Mouse (Mus musculus) gastrocnemius, adult 18-20 months (tissue): ENCODE measurements around the gene Atp7a. TPM values are rescaled to one million over a fixed set of nuclear protein-coding genes. Genes with fewer than 3 reads are reported as not detected.

Experiments
- DNase-seq: peaks from one replicate; pipeline ENCODE4 v3.0.0; 2021; ENCODE audit warnings: low spot score
- total RNA-seq, 2 experiments: library from RNA; stranded (reverse); gene quantifications; 2 replicates each; pipeline ENCODE4 v1.2.3; 2021

Atp7a gene
- total RNA-seq, 2 experiments from 2014 or later: 7.2 to 7.5 TPM

DNA sequence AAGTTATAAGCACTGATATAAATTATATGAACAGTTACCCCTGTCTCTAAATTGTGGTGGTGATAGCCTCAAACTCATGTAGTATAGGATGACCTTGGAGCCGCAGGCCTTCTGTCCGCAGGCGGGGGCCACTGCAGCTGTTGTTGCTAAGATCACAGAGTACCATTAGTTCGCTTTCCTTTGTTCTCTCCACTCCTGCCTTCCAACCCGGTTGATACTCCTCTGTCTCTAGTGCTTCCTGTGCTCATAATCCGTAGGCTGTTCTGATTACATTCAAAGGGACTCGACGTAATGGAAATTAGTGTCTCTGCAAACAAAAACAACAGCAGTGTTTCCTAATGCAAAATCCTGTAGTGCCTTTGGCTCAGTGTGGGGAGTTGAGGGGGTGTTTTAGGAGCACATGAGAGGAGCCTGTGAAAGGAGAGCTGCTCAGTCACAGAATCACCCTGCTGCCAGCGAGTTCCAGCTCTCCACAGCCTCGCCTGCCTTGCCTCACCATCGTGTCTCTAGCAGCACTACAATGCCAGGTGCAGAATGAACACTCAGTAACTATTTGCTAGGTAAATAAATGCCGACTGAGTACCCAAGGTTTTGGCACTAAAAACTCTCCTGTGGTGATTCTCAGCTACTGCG is 53.9 kb downstream of the Atp7a start:
- no peak for DNase-seq

DNA sequence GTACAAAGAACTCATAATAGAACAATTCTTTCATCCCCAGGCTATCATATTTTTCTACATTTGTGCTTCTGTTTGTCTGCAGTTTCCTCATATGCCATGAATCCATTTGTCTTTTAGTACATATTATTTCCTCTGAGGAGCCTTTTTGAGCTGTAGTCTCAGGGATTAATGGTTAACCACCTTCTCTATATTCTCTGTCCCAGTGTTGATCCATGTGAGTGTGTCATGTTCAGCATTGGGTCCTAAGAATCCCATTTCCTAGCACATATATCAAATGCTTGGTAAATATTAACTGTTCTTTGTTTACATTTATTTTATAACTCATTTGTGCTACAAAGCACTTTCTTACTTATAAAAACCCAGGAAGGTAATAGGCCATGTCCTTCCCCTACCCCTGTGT is 55.4 kb downstream of the Atp7a start:
- DNase-seq: no peak

DNA sequence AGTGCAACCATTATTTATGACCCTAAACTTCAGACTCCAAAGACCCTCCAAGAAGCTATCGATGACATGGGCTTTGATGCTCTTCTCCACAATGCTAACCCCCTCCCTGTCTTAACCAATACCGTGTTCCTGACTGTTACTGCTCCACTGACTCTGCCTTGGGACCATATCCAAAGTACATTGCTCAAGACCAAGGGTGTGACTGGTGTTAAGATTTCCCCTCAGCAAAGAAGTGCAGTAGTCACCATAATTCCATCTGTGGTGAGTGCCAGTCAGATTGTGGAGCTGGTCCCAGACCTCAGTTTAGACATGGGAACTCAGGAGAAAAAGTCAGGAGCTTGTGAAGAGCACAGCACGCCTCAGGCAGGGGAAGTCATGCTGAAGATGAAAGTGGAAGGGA is 58.1 kb downstream of the Atp7a start:
- DNase-seq: peak; percentile 49

DNA sequence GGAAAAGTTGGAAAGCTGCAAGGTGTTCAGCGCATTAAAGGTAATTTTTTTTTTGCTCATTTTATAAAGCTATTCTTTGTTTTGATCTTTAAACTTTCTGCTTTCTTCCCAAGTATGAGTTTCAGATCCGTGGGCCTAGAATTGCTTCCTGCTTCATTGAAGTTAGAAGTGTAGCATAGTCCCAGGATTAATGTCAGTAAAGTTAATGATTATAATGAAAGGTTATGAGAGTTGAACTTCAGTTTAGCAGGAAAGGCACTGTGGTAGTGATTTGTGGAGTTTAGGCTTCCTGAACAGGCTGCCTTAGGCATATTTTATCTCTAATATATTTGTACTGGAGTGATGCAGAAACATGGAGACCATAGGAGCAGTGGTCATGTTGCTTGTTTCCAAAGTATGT is 58.5 kb downstream of the Atp7a start:
- DNase-seq: no peak

DNA sequence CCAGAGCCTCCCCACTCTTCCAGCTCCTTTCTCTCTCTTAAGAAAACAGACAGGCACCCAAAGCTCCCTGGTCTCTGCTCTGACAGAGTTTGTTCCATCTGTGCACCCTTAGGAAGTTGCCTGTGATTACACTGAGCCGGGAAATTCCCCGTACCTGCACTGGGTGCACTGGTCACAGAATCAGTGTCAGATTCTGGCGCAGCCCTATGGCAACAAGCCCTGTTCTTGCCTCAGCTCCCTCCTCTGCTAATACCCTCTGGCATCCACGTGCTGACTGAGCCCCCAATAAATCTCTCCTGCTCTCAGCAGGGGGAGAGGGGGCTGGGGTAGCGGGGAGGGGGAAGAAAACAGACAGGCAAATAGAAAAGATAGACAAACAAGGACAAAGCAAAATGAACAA is 65.9 kb downstream of the Atp7a start:
- DNase-seq: no peak

DNA sequence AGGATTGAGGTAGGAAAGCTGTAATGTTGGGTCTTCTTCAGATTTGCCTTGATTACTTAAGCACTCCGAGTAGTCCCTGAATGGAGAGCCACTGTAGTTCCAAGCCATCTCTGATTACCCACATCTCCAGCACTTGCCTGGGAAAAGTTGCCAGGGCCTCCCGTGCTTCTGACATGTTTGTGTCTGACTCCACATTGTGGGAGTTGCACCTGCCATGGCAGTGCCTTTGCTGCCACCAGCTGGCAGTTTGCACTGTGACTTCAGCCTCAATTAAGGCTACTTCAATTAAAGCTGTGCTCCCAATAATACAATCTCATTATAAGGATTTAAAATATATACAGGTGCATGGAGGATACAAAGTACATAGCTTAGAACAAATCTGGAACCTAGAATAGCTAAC is 78.4 kb downstream of the Atp7a start:
- peak; percentile 43 for DNase-seq

DNA sequence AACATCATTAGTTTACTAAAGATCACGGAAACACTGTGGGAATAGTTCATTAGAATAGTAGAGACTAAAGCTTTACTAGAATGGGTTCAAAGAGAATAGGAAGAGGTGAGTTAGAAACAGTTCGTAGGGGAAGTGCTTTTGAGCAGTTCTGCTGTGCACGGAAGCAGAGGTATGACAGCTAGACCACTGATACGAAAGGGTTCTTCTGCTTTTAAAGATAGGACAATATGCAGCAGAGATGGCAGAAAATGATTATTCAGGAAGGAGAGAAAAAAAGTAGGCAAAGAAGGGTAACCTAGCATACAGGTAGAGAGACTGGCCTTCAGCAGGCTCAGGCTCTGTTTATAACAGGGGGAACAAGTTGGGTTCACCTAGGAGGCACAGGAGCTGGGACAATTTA is 86.8 kb downstream of the Atp7a start:
- DNase-seq: no peak

DNA sequence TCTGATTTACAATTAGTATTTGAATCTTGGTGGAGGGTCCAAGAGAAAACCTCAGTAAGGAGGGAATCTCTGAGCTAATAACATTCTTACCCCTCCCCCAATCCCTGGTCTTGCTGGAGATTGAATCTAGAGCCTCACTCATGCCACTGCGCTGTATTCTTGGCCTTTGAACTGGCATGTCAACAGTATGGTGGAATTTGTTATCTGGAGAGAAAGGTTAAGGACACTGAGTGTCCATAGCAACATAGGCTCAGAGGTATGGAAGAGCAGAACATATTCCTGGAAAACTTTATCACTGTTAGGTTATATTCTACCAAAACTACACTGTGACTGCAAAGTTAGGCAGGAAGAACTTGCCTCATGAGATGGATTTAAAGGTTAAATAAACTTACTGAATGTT is 87.6 kb downstream of the Atp7a start:
- DNase-seq: no peak

DNA sequence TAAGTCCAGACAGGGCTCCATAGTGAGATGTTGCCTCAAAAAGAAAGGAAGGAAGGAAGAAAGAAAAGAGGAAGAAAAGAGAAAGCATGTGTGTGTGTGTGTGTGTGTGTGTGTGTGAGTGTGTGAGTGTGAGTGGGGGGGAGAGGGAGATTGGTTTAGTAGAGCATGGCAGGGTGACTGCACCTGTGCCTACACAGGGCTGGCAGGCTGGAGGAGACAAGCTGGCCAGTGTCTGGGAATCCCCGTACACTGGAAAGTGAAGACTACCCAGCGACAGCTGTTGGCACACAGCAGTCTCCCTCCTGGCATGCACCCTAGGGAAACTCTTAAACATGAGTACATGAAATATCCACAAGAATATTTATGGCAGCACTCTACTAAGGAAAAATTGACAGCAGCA is 95.7 kb downstream of the Atp7a start:
- peak; percentile 10 for DNase-seq

DNA sequence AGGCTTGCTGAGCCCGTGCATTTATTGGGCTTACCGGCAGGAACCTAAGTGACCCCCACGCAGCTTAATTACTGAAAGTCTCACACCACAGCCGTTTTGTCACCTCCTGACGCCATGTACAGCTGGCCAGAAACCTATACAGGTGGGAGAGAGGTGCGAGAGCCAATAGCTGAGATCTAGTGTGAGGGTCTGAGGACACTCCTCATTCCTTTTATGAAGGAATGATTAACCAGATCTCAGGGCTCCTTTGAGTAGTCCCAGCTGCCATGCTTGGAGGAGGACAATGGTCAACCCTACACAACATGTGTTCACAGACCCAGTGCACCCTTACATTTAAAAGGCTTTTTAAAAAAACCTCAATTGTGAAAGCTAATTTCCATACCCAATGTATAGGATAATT is 101.2 kb downstream of the Atp7a start:
- DNase-seq: no peak

DNA sequence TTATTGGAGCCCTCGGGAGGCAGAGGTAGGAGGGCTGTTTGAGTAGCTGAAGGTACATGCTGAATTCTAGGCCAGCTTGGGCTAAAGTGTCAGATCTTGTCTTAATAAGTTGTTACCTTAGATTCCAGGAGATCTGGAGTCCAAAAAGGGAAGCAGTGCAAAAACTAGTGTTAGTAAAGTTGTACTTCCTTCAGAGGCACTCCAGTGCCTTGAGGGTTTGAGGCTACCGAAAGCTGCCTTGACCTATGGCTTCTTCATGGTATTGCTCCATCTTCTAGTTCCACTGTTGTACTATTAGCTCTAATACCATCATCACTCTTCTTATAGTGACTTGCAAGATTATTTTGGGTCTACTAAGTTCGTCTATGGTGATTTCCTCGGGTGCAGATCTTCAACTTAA is 102.8 kb downstream of the Atp7a start:
- no peak for DNase-seq

DNA sequence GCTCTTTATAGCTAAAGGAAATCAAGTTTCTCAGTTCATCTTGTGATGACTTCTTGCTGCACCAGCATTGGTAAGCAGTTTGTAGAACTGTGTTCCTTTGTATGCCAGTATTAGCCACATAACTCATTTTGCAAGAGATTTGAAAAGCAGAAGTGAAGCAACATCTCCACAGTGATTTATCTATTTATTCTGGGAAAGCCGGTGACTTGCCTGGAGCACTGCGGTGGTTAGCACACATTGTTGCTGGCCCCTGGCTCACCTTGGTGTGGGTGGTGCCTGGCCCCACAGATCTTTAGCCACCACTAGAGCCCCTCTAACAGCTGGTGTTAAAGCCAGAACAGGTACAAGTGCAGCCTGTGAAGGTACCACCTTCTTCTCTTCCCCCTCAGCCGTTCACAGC is 107.8 kb downstream of the Atp7a start:
- no peak for DNase-seq

DNA sequence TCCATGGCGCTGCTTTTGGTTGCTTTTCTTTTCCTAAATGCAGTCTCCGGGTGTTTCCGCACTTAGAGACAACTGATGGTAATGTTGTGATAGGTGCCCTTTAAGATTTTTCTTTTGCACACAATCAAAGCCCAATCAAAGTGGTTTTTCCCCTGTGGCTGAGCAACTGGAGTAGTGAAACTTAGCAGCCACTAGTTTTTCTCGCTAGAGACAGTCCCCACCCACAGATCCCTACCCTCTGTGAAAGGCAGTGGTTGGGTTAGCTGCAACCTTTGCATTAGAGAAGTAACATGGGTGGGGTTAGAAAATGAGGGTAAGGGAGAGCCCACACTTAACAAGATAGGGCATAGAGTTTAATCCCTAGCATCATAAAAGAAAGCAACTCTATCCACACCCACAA is 108.4 kb downstream of the Atp7a start:
- DNase-seq: no peak

DNA sequence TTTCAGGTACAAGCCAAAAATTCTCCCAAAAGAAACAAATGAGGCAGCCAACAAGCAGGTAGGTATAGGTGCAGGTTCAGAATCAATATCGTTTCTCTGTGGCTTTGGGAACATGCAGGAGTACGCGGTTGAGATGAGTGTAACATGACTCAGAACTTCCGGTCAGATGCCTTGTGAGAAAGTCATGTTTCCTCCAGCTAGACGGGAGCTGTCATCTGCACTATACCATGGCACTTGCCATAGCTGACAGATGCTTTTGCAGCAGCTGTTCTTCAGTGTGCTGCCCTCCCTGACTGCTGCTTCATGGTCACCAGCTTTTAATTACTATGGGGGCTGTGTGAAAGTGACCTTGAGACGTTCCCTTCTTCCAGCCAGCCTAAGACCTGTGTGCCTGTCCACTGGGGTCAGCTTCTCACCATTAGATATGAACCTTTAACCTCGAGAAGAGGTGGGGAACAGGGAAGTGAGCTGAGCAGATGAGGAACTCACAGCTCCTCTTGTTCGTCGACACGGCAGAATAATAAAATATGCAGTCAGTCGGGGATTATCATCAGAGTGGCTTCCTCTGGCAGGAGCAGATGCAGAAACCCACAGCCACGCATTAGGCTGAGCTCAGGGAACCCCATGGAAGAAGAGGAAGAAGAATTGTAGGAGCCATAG is 109.0 kb downstream of the Atp7a start:
- no peak for DNase-seq

DNA sequence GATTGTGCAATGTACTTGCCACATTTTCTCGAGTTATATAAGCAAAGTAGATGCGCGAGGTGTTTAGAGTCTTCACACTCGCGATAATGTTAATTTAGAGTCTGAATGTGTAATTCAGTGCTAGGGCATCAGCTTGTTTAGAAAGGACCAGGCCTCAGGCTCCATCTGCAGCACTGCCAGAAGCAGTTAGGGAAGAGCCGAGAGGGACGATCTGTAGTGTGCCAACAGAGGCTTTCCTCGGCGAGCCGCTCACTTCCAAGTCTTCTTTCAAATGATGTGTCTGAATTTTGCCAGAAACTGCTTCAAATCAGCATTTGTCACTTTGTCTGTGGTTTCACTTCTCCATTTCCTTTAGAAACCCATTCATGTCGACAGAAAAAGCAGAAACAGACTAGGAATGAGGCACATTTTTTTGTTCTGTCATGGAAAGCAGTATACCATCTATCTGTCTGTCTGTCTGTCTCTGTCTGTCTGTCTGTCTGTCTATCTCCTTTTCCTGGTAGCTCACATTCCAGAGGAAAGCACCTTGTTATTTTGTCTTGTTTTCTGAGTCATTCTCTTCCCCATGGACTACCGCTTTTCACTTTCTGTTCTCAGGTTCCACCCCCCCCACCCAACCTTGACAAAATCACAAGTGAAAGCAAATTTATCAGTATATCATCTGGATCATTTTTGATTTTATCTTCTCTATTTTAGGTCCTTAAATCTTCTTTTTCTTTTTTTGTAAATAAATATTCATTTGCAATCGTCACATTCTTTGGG is 112.4 kb downstream of the Atp7a start:
- no peak for DNase-seq

DNA sequence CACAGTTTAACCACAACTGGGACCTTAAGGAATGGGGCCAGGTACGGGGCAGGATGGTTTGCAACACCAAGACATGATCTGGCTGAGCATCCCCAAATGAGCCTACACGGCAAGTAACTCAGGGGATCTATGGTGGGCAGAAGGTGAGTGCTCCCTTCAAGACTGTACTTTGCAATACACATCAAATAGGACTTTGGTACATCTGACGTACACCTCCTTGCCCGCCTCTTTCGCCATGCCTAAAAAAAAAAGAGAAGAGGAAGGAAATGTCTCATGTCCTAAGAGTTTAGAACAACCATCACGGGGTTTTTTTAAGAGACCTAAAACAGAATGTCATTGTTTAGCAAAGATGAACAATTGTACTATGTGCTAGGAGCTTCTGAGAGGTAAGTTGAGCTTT is 115.9 kb downstream of the Atp7a start, which contains the start of gene Tlr13:
Gene Tlr13 (plus strand): TSS at position 269 of the 400 bp plus-strand sequence.
- DNase-seq: no peak

DNA sequence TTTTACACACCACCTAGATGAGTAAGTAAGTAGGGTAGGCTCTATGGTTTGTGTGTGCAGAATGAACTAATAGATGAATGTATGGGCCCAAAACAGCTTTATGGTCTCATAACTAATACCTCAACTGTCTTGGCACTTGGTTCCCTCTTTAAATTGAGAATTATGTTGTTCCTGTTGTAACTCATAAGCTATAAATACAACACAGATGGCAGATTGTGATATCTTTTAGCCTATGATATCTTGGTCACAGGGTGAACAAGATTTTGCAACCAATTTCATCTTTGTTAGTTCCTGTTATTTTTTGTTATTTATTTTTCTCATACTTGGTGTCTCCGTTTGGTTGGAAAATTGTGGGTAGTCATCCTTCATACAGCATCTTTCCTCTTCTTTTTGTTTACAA is 121.1 kb downstream of the Atp7a start:
- no peak for DNase-seq

DNA sequence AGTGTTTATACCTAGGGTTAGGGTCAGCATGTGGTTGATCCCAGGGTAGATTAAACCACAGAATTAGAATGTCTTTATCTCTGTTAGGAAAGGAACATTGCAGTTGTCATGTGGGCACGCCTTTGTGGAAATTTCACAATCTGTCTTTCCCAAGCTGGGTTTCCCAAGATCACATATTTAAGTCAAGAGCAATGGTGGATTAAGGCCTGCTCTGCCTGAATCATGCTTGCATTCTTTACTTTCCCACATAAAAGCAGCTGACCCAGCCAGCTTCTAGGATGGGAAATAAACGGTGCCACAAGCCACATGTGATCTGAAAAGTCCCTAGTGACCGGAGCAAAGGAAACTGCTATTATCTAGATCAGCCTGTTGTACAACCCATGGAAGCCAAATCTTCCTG is 122.4 kb downstream of the Atp7a start:
- no peak for DNase-seq

DNA sequence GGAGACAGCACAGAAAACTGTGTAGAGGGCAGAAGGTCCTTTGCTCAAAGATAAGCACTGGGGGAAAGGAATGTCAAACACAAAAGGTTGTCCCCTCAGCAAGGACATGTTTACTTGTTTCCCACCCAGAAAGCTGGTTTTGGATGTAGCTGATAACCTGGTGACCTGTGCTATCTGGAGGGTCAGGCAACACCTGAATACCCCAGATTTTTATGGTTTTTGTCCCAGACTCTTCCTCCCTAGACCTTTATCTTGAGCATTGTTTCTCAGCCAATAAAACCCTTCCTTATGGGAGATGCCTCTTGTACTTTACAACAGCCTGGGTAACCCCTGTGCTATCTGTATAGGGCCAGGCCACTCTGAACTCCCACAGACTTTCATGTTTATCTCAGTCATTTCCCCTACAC is 127.1 kb downstream of the Atp7a start:
- no peak for DNase-seq

DNA sequence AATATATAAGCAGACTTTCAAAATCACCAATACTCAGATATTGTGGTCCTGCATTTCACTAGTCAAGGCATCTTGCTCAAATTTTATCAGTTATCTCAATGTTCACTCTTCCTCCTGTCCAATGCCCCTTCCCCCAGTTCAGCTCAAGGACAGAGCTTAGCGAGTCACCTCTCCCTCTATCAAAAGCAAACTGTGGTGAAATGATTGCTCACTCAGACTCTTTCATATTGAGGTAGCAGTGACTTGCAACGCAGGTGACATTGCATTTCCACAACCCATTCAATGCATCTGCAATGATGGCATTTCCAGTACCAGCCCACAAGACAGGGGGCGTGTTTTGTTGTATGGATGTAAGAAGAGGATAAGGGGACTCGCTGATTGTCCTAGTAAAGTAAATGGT is 128.8 kb downstream of the Atp7a start:
- DNase-seq: no peak

DNA sequence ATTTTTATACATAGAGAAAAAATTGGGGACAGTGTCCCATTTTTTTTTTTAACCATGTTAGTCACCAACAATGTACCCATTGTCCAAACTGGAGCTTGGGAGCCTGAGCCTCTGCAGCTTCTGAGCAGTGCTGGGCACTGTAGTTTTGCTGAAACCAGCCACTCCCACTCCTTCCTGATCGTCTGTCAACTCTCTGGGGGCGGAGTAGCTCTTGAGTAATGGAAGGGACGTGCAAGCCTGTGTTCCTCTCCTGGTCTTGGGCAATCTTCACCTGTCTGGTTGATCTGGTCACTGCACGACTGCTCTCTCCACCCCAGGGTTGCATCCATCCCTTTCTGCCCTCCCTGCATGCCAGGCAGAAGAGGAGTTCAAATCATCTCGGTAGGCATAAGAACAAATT is 136.9 kb downstream of the Atp7a start:
- DNase-seq: no peak

DNA sequence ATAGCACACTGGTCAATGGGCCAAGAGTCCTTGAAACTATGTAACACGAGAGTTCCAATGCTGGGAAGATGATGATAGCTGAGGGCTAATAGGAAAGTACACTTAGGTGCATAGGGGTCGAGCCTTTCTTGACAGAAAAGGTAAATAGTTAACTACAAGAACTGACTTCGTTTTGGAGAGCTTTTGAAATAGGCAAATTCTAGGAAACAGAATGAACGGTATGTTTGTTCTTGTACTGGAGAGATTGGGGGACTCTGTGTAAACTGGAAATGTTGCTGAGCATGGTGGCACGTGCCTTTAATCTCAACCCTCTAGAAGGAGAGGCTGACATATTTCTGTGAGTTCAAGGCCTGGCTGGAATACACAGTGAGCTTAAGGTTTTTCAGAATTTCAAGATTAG is 137.5 kb downstream of the Atp7a start:
- no peak for DNase-seq

DNA sequence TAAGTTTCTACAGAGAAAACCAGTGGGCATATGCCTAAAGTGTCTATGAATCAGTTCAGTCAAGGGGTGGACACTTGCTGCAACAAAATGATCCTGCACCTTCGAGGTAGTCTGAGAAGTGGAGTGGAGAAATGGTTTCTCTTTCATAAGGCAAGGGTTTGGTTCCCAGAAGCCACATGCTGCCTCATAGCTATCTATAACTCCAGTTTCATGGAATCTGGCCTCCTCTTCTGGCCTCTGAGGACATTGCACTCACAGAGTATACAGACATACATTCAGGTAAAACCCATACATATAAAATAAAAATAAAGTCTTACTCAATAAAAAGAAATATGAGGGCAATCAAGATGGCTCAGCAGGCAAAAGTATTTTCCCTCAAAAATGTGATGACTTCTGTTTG is 138.0 kb downstream of the Atp7a start:
- no peak for DNase-seq
